In genomic region chr10:90947608-90948373, GRCm38 (mm10) we compare ENCODE assay signal across 15 mouse cellular contexts.
"Had no signal": no experiment of that assay in that cellular context is flagged by ENCODE, and none has a peak within 500 bp of the region (broad histone marks: within the 10 kb centered on the region; RNA-seq: fewer than 3 reads in every experiment).

No protein-coding gene starts in this region.

- DNase-seq: kidney, adult 11 months; kidney, adult 9 months; kidney, postnatal 36 days; lung, adult 18-20 months; lung, postnatal 36 days; retina, postnatal 1 day; right cerebral cortex, postnatal 4 days; spleen, adult 18-20 months; thymus, adult 18-20 months; thymus, postnatal 14 days had no signal

- H3K27me3 ChIP-seq: midbrain, embryonic 15.5 days; neural tube, embryonic 13.5 days had no signal

- ATAC-seq: midbrain, embryonic 15.5 days had no signal

- H3K9ac ChIP-seq: limb, embryonic 12.5 days; liver, embryonic 14.5 days; midbrain, embryonic 15.5 days; neural tube, embryonic 13.5 days had no signal

- H3K36me3 ChIP-seq: limb, embryonic 12.5 days had no signal

- H3K4me2 ChIP-seq: limb, embryonic 12.5 days; midbrain, embryonic 15.5 days; neural tube, embryonic 13.5 days had no signal

- H3K27ac ChIP-seq: kidney, postnatal 0 days; limb, embryonic 12.5 days; liver, embryonic 14.5 days; midbrain, embryonic 15.5 days; neural tube, embryonic 13.5 days had no signal

- H3K4me3 ChIP-seq: limb, embryonic 12.5 days; midbrain, embryonic 15.5 days; neural tube, embryonic 13.5 days had no signal

- H3K4me1 ChIP-seq: midbrain, embryonic 15.5 days; neural tube, embryonic 13.5 days had no signal

- H3K9me3 ChIP-seq: limb, embryonic 12.5 days; midbrain, embryonic 15.5 days; neural tube, embryonic 13.5 days had no signal
